Mouse (Mus musculus): ENCODE results near the gene Madcam1.

DNA sequence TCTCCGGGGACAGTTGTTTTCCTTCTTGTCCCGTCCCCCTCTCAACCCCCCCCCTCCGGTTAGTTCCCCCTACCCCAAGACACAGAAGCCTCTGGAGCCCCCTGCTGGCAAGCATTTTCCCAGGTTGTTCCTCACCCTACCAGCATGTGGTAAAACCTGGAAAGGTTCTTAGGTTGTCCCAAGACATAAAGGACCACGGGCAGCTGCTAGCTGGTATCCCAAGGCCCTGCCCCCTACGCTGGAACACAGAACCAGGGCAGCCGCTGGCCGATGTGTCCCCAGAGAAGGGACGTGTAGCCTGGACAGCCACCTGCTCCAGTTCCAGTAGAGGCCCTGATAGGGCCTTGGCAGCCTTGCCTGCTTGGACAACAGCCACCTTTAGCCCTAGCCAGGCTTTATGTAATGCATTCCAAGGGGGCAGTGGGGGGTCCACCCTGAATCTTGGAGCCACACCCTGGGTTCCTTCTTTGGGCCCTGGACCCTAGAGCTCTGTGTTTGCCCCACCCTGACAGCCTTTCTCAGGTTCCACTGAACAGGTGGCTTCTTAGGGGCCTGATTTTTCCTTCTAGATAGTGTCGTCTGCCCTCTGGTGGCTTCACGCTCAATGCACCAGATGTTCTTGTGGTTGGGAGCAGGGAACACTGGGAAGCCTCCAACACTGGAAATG, 18.7 kb downstream of the Madcam1 start:
- TF ChIP-seq TAL1 (IDR thresholded peaks at IDR 0.05; ENCODE audit: low read length) (no peak), GATA1 (IDR thresholded peaks at IDR 0.05; ENCODE audit: low read length) (no peak)

Measured in erythroblast, embryonic 14.5 days (primary cell).